Mouse (Mus musculus): ENCODE data around the gene Poc1a.

Poc1a gene

GRCm38 (mm10) chr9:106378753-106379152 lies 97.9 kb downstream of the Poc1a start:
- Histone ChIP-seq H3K9me3 (ENCODE audit: low read length) (no peaks in the 10 kb centered on the region), H3K27me3 (ENCODE audit: insufficient read depth, low read length) (peaks cover 19% of the 10 kb centered on the region), H3K4me3 (replicated peaks; ENCODE audit: low read length) (no peak overlapping the region), H3K4me1 (replicated peaks; ENCODE audit: low read depth, low read length) (peaks cover 28% of the 10 kb centered on the region), H3K36me3 (ENCODE audit: insufficient read depth, low read length) (peaks cover 17% of the 10 kb centered on the region)
- no peak for TF ChIP-seq NANOG (IDR thresholded peaks at IDR 0.05; ENCODE audit: borderline replicate concordance, low read length)
- TF ChIP-seq POU5F1 (IDR thresholded peaks at IDR 0.05; ENCODE audit: borderline replicate concordance, low read length), result no peak
- no peak for TF ChIP-seq CTCF (conservative IDR thresholded peaks at IDR 0.05; ENCODE audit: low read length)

GRCm38 (mm10) chr9:106386181-106386864 lies 105.5 kb downstream of the Poc1a start:
- peaks cover 35% of the 10 kb centered on the region for H3K4me1 ChIP-seq (replicated peaks; ENCODE audit: low read depth, low read length)
- no peaks in the 10 kb centered on the region for H3K36me3 ChIP-seq (ENCODE audit: insufficient read depth, low read length)
- no peak for TF ChIP-seq CTCF (conservative IDR thresholded peaks at IDR 0.05; ENCODE audit: low read length)
- TF ChIP-seq POU5F1 (IDR thresholded peaks at IDR 0.05; ENCODE audit: borderline replicate concordance, low read length), result no peak
- no peak for TF ChIP-seq NANOG (IDR thresholded peaks at IDR 0.05; ENCODE audit: borderline replicate concordance, low read length)
- H3K27me3 ChIP-seq (ENCODE audit: insufficient read depth, low read length), result peaks cover 36% of the 10 kb centered on the region
- no peaks in the 10 kb centered on the region for H3K9me3 ChIP-seq (ENCODE audit: low read length)
- peak overlapping the region; percentile 52 for H3K4me3 ChIP-seq (replicated peaks; ENCODE audit: low read length)

DNA sequence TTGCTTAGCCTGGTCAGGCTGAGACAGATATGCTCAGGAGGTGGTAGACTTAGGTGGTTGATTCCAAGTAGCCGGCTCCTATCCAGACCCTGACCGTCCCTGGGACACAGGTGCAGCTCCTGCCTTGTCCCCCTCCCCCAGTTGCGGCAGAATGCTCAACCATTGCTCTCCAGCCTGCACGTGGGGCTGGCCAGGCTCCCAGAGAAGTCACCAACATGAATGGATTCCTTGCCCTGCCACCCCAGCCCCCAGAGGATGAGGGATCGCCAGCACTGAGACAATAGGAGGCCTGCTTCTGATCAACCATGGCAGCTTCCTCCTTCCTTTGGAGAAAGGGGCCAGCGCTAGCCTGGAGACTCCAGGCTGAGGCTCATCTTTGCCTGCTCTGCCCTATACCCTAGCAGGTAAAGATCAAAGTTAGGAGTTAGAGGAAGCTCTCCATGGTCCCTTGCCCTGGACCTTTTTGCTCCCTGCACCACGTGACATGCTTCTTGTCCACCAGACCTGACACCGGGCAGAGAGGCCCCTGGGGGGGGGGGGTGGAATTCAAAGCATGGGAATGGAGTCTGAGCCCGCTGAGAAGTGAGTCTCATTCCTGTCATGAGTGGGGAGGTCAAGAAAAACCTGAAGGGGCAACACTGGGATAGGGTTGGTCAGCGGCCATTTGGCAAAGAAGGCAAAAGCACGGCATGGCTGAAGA lies 112.1 kb downstream of the Poc1a start:
- peak overlapping the region; percentile 50 for H3K4me3 ChIP-seq (replicated peaks; ENCODE audit: low read length)

DNA sequence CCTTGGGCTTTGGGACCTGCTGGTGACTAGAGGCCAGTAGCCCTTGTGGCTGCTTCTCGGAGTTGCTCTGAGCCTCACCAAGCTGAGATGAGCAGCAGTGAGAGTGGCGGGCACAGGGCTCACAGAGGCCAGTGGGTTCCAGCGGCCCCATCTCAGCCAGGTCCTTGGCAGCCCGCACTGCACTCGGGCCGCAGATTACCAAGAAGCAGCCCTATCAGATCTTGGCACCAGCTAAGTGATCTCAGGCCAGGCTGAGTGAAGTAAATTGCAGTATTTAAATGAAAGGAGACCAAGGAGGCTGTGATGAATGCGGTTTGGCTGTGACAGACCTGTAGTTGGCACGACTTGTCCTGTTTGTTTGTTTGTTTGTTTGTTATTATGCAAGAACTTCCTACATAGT lies 112.7 kb downstream of the Poc1a start:
- no peak for TF ChIP-seq POU5F1 (IDR thresholded peaks at IDR 0.05; ENCODE audit: borderline replicate concordance, low read length)
- no peak for TF ChIP-seq NANOG (IDR thresholded peaks at IDR 0.05; ENCODE audit: borderline replicate concordance, low read length)
- no peak for TF ChIP-seq CTCF (conservative IDR thresholded peaks at IDR 0.05; ENCODE audit: low read length)
- H3K27me3 ChIP-seq (ENCODE audit: insufficient read depth, low read length), result 0 out of 2 replicates have a peak, but pooled peaks cover 2% of the 10 kb centered on the region
- peak overlapping the region; percentile 50 for H3K4me3 ChIP-seq (replicated peaks; ENCODE audit: low read length)
- no peaks in the 10 kb centered on the region for H3K9me3 ChIP-seq (ENCODE audit: low read length)
- H3K4me1 ChIP-seq (replicated peaks; ENCODE audit: low read depth, low read length), result peaks cover 11% of the 10 kb centered on the region
- H3K36me3 ChIP-seq (ENCODE audit: insufficient read depth, low read length), result no peaks in the 10 kb centered on the region

More for the DNA sequence above, 112.1 kb downstream of the Poc1a start:
- Histone ChIP-seq H3K36me3 (ENCODE audit: insufficient read depth, low read length) (no peaks in the 10 kb centered on the region), H3K27me3 (ENCODE audit: insufficient read depth, low read length) (0 out of 2 replicates have a peak, but pooled peaks cover 4% of the 10 kb centered on the region), H3K4me1 (replicated peaks; ENCODE audit: low read depth, low read length) (peaks cover 11% of the 10 kb centered on the region), H3K9me3 (ENCODE audit: low read length) (no peaks in the 10 kb centered on the region)
- TF ChIP-seq POU5F1 (IDR thresholded peaks at IDR 0.05; ENCODE audit: borderline replicate concordance, low read length) (no peak), CTCF (conservative IDR thresholded peaks at IDR 0.05; ENCODE audit: low read length) (no peak), NANOG (IDR thresholded peaks at IDR 0.05; ENCODE audit: borderline replicate concordance, low read length) (no peak)

DNA sequence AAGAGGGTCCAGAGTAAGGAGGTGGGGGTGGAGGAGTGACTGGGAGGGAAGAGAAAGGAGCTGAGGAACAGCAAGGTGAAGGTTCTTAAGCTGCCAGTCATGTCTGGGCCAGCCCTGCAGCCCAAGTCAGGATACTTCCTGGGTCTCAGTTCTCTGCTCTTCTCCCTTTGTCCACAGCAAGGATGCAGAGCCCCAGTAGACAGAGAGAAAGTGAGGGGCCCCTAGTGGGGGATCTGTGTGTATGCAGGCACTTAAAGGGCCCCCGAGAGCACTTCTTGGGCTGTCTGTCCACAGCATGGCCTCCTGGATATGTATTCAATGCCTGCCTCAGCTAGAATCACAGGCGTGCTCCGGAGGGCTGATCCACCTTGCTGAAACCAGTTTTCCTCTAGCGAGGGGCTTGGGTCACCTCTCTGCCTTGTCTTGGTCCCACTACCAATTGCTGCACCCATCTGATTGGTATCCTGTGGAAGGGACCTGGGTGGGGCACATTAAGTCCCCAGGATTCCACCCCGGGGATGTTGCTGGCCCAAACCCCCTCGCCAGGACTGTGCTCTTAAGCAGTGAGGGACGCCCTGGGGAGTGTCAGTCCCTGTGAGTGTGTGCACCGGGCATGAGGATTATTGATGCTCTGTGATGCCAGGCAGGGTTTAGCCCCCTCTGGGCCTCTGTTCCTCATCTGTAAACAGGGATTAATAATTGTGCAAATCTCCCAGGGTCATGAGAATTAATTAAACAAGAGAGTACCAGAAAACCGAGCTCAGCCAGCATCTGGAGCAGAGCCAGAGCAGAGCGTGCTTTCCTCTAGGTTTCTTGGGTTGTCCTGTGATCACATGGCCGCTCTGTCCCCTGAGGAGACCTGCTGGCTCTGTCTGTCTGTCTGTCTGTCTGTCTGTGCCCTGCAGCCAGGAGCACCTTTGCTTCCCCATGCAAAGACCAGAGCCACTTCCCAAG lies 114.1 kb downstream of the Poc1a start:
- Histone ChIP-seq H3K4me3 (replicated peaks; ENCODE audit: low read length) (no peak overlapping the region), H3K4me1 (replicated peaks; ENCODE audit: low read depth, low read length) (peaks cover 11% of the 10 kb centered on the region), H3K36me3 (ENCODE audit: insufficient read depth, low read length) (no peaks in the 10 kb centered on the region), H3K9me3 (ENCODE audit: low read length) (no peaks in the 10 kb centered on the region), H3K27me3 (ENCODE audit: insufficient read depth, low read length) (0 out of 2 replicates have a peak, but pooled peaks cover 2% of the 10 kb centered on the region)
- no peak for TF ChIP-seq POU5F1 (IDR thresholded peaks at IDR 0.05; ENCODE audit: borderline replicate concordance, low read length)
- TF ChIP-seq CTCF (conservative IDR thresholded peaks at IDR 0.05; ENCODE audit: low read length), result no peak
- TF ChIP-seq NANOG (IDR thresholded peaks at IDR 0.05; ENCODE audit: borderline replicate concordance, low read length), result no peak

DNA sequence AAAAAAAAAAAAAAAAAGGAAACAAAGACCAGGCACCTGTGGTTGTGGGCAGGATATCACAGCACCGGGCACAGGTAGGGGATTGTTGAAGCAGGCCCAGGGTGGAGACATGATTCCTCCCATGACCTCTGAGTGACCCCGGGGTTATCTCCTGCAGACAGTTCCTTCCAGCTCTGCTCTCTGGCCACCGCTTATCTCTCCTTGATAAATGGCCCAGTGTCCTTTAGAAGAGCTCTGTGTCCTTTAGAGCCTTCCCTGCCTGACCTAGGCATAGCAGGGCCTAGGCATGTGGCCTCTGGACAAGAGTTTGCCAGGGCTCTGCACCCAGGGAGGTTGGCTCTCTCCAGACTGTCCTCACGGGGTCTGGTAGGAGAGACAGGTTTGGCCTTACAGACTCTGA lies 116.9 kb downstream of the Poc1a start:
- Histone ChIP-seq H3K4me1 (replicated peaks; ENCODE audit: low read depth, low read length) (peaks cover 9% of the 10 kb centered on the region), H3K9me3 (ENCODE audit: low read length) (no peaks in the 10 kb centered on the region), H3K27me3 (ENCODE audit: insufficient read depth, low read length) (0 out of 2 replicates have a peak, but pooled peaks cover 7% of the 10 kb centered on the region), H3K36me3 (ENCODE audit: insufficient read depth, low read length) (no peaks in the 10 kb centered on the region), H3K4me3 (replicated peaks; ENCODE audit: low read length) (no peak overlapping the region)
- TF ChIP-seq POU5F1 (IDR thresholded peaks at IDR 0.05; ENCODE audit: borderline replicate concordance, low read length) (no peak), CTCF (conservative IDR thresholded peaks at IDR 0.05; ENCODE audit: low read length) (no peak), NANOG (IDR thresholded peaks at IDR 0.05; ENCODE audit: borderline replicate concordance, low read length) (no peak)

GRCm38 (mm10) chr9:106398667-106399311 lies 117.9 kb downstream of the Poc1a start:
- Histone ChIP-seq H3K9me3 (ENCODE audit: low read length) (no peaks in the 10 kb centered on the region), H3K36me3 (ENCODE audit: insufficient read depth, low read length) (no peaks in the 10 kb centered on the region), H3K4me1 (replicated peaks; ENCODE audit: low read depth, low read length) (no peaks in the 10 kb centered on the region; the same call in 1 of the 2 replicates), H3K27me3 (ENCODE audit: insufficient read depth, low read length) (peaks cover 10% of the 10 kb centered on the region; the same call in 1 of the 2 replicates), H3K4me3 (replicated peaks; ENCODE audit: low read length) (no peak overlapping the region)
- TF ChIP-seq CTCF (conservative IDR thresholded peaks at IDR 0.05; ENCODE audit: low read length), result no peak
- TF ChIP-seq POU5F1 (IDR thresholded peaks at IDR 0.05; ENCODE audit: borderline replicate concordance, low read length), result no peak
- TF ChIP-seq NANOG (IDR thresholded peaks at IDR 0.05; ENCODE audit: borderline replicate concordance, low read length), result no peak

Measured in E14TG2a.4 (cell line).